Mouse (Mus musculus) hindbrain, embryonic 16.5 days (tissue): ENCODE data around the gene Myo16. TPM values are rescaled to one million over a fixed set of nuclear protein-coding genes. Genes with fewer than 3 reads are reported as not detected.
A peak's percentile ranks its signal among the peaks of the same experiment; 100 is the strongest.

Experiments
- ATAC-seq: fragments of 200-750 bp; cut with Nextera tagmentation; 2 replicates; pipeline ENCODE4 v1.8.0; 2017; ENCODE audit warnings: moderate TSS enrichment, moderate library complexity
- H3K27ac ChIP-seq: fragments of 300-500 bp; sonication (generic); 2 replicates; pipeline ENCODE4 v1.5.1; 2014; ENCODE audit warnings: low read depth, mild to moderate bottlenecking, control low read depth, low read length, moderate library complexity
- H3K27me3 ChIP-seq: fragments of 300-500 bp; sonication (generic); replicated peaks from 2 replicates; pipeline ENCODE4 v1.6.1; 2014; ENCODE audit warnings: low read length; ENCODE audit not compliant: control insufficient read depth, insufficient read depth
- H3K36me3 ChIP-seq: fragments of 300-500 bp; sonication (generic); 2 replicates; pipeline ENCODE4 v1.6.1; 2014; ENCODE audit warnings: mild to moderate bottlenecking, low read length, moderate library complexity, mixed read lengths; ENCODE audit not compliant: control insufficient read depth, insufficient read depth
- H3K4me1 ChIP-seq: fragments of 300-500 bp; sonication (generic); 2 replicates; pipeline ENCODE4 v1.6.1; 2014; ENCODE audit warnings: low read depth, low read length; ENCODE audit not compliant: control insufficient read depth, insufficient read depth
- H3K4me2 ChIP-seq: fragments of 300-500 bp; sonication (generic); 2 replicates; pipeline ENCODE4 v1.6.1; 2014; ENCODE audit warnings: mild to moderate bottlenecking, low read length, control low read depth, moderate library complexity
- H3K4me3 ChIP-seq: fragments of 300-500 bp; sonication (generic); 2 replicates; pipeline ENCODE4 v1.5.1; 2014; ENCODE audit warnings: mild to moderate bottlenecking, low read length, control low read depth, moderate library complexity
- H3K9ac ChIP-seq: fragments of 300-500 bp; sonication (generic); 2 replicates; pipeline ENCODE4 v1.6.1; 2014; ENCODE audit warnings: low read depth, mild to moderate bottlenecking, control low read depth, low read length, moderate library complexity
- H3K9me3 ChIP-seq: fragments of 300-500 bp; sonication (generic); 2 replicates; pipeline ENCODE4 v1.6.1; 2014; ENCODE audit warnings: mild to moderate bottlenecking, low read length, moderate library complexity; ENCODE audit not compliant: control insufficient read depth
- WGBS: fragments of 180-500 bp; shearing (Covaris S2); extraction: QIAGEN DNeasy Blood & Tissue Kit; methylation state at CpG from one replicate; pipeline ENCODE4 v1.1.7; 2014; 5-methylcytosine and 5-hydroxymethylcytosine counted together
- polyA plus RNA-seq: library from polyadenylated mRNA; unstranded; fragments of >200 nt; fragmentation: Nextera tagmentation; extraction: Ambion mirVana; gene quantifications from 2 replicates; pipeline ENCODE4 v1.2.1, GENCODE M21; 2015

Myo16 gene
- polyA plus RNA-seq, 1 experiment from 2014 or later: 6.1 TPM

- ATAC-seq: no peak
- 68% methylated on average over 10 of the region's 10 CpGs for WGBS
- Histone ChIP-seq H3K27ac (no peak overlapping the region), H3K9ac (no peak overlapping the region), H3K4me3 (no peak overlapping the region), H3K36me3 (peaks cover 3% of the 10 kb centered on the region; the same call in 1 of the 2 replicates), H3K4me2 (no peak overlapping the region), H3K27me3 (no peaks in the 10 kb centered on the region), H3K4me1 (no peaks in the 10 kb centered on the region), H3K9me3 (no peaks in the 10 kb centered on the region)
Measured at GRCm38 (mm10) chr8:10479059-10479458, 325.3 kb downstream of the Myo16 start.

GRCm38 (mm10) chr8:10480850-10481249, 327.1 kb downstream of the Myo16 start:
- WGBS: 93% methylated on average over 8 of the region's 8 CpGs
- no peak for ATAC-seq
- no peak overlapping the region for H3K4me3 ChIP-seq

GRCm38 (mm10) chr8:10482064-10482463, 328.4 kb downstream of the Myo16 start:
- no peaks in the 10 kb centered on the region for H3K27me3 ChIP-seq
- H3K9ac ChIP-seq: no peak overlapping the region
- no peak overlapping the region for H3K4me2 ChIP-seq
- WGBS: 74% methylated on average over 5 of the region's 5 CpGs
- no peak overlapping the region for H3K4me3 ChIP-seq
- ATAC-seq: no peak
- no peaks in the 10 kb centered on the region for H3K9me3 ChIP-seq
- no peaks in the 10 kb centered on the region for H3K36me3 ChIP-seq
- H3K27ac ChIP-seq: no peak overlapping the region
- H3K4me1 ChIP-seq: no peaks in the 10 kb centered on the region

More at GRCm38 (mm10) chr8:10480850-10481249, 327.1 kb downstream of the Myo16 start:
- Histone ChIP-seq H3K9me3 (no peaks in the 10 kb centered on the region), H3K27ac (no peak overlapping the region), H3K36me3 (peaks cover under 1% of the 10 kb centered on the region; the same call in 1 of the 2 replicates), H3K27me3 (no peaks in the 10 kb centered on the region), H3K9ac (no peak overlapping the region), H3K4me2 (no peak overlapping the region), H3K4me1 (no peaks in the 10 kb centered on the region)

- Histone ChIP-seq H3K27me3 (no peaks in the 10 kb centered on the region), H3K27ac (no peak overlapping the region), H3K9ac (no peak overlapping the region), H3K4me2 (no peak overlapping the region), H3K9me3 (no peaks in the 10 kb centered on the region), H3K36me3 (no peaks in the 10 kb centered on the region), H3K4me1 (no peaks in the 10 kb centered on the region), H3K4me3 (no peak overlapping the region)
- WGBS: 63% methylated on average over 1 of the region's 1 CpGs
- no peak for ATAC-seq
Measured at GRCm38 (mm10) chr8:10482880-10483279, 329.2 kb downstream of the Myo16 start.

GRCm38 (mm10) chr8:10483841-10484240, 330.1 kb downstream of the Myo16 start:
- WGBS: 67% methylated on average over 5 of the region's 5 CpGs

GRCm38 (mm10) chr8:10489738-10490419, 336.2 kb downstream of the Myo16 start:
- H3K27me3 ChIP-seq: no peaks in the 10 kb centered on the region

More at GRCm38 (mm10) chr8:10483841-10484240, 330.1 kb downstream of the Myo16 start:
- Histone ChIP-seq H3K27me3 (no peaks in the 10 kb centered on the region), H3K4me3 (no peak overlapping the region), H3K36me3 (no peaks in the 10 kb centered on the region), H3K9me3 (no peaks in the 10 kb centered on the region), H3K9ac (no peak overlapping the region), H3K4me2 (no peak overlapping the region), H3K4me1 (no peaks in the 10 kb centered on the region), H3K27ac (no peak overlapping the region)
- no peak for ATAC-seq

GRCm38 (mm10) chr8:10490420-10490784, 336.7 kb downstream of the Myo16 start:
- Histone ChIP-seq H3K36me3 (no peaks in the 10 kb centered on the region), H3K27me3 (no peaks in the 10 kb centered on the region), H3K4me1 (peaks cover 3% of the 10 kb centered on the region; the same call in 1 of the 2 replicates), H3K9me3 (no peaks in the 10 kb centered on the region), H3K4me3 (no peak overlapping the region), H3K27ac (no peak overlapping the region), H3K4me2 (no peak overlapping the region), H3K9ac (no peak overlapping the region)
- no peak for ATAC-seq
- WGBS: 78% methylated on average over 2 of the region's 2 CpGs

More at GRCm38 (mm10) chr8:10489738-10490419, 336.2 kb downstream of the Myo16 start:
- Histone ChIP-seq H3K4me2 (no peak overlapping the region), H3K4me1 (peaks cover 3% of the 10 kb centered on the region; the same call in 1 of the 2 replicates), H3K36me3 (no peaks in the 10 kb centered on the region), H3K9ac (no peak overlapping the region), H3K4me3 (no peak overlapping the region), H3K27ac (peak overlapping the region; percentile 5), H3K9me3 (no peaks in the 10 kb centered on the region)
- 65% methylated on average over 10 of the region's 10 CpGs for WGBS
- ATAC-seq: peak; percentile 64

- H3K9me3 ChIP-seq: no peaks in the 10 kb centered on the region
- no peaks in the 10 kb centered on the region for H3K36me3 ChIP-seq
- H3K27me3 ChIP-seq: no peaks in the 10 kb centered on the region
- H3K27ac ChIP-seq: no peak overlapping the region
- H3K9ac ChIP-seq: no peak overlapping the region
- no peak overlapping the region for H3K4me2 ChIP-seq
- H3K4me3 ChIP-seq: no peak overlapping the region
- WGBS: 74% methylated on average over 6 of the region's 6 CpGs
- H3K4me1 ChIP-seq: peaks cover 3% of the 10 kb centered on the region; the same call in 1 of the 2 replicates
- no peak for ATAC-seq
Measured at GRCm38 (mm10) chr8:10490874-10491273, 337.2 kb downstream of the Myo16 start.

- Histone ChIP-seq H3K27me3 (no peaks in the 10 kb centered on the region), H3K36me3 (peaks cover 5% of the 10 kb centered on the region; the same call in 1 of the 2 replicates), H3K9ac (no peak overlapping the region), H3K9me3 (peaks cover 5% of the 10 kb centered on the region), H3K4me1 (no peaks in the 10 kb centered on the region), H3K4me2 (no peak overlapping the region), H3K27ac (no peak overlapping the region), H3K4me3 (no peak overlapping the region)
- ATAC-seq: no peak
- 8% methylated on average over 8 of the region's 8 CpGs for WGBS
Measured at GRCm38 (mm10) chr8:10499846-10500245, 346.1 kb downstream of the Myo16 start.
